Mouse (Mus musculus) ES-E14 (cell line): Measurements from ENCODE around the gene Vmn1r5.

Experiments used
- CHD2 ChIP-seq: IDR thresholded peaks from 2 replicates; pipeline ENCODE4 v1.6.1; 2014; ENCODE audit warnings: mild to moderate bottlenecking, low read depth, low read length, inconsistent platforms
- HCFC1 ChIP-seq: IDR thresholded peaks from 2 replicates; pipeline ENCODE4 v1.6.1; 2012; ENCODE audit warnings: low read length, inconsistent platforms, borderline replicate concordance; ENCODE audit not compliant: insufficient read depth
- MAFK ChIP-seq: IDR thresholded peaks from 2 replicates; pipeline ENCODE4 v1.6.1; 2014; ENCODE audit warnings: mild to moderate bottlenecking, low read depth, low read length, inconsistent platforms; ENCODE audit not compliant: insufficient read depth
- ZC3H11A ChIP-seq: IDR thresholded peaks from 2 replicates; pipeline ENCODE4 v1.6.1; 2012; ENCODE audit warnings: low read depth, mild to moderate bottlenecking, inconsistent platforms, low read length, borderline replicate concordance
- ZNF384 ChIP-seq: IDR thresholded peaks from 2 replicates; pipeline ENCODE4 v1.6.1; 2012; ENCODE audit warnings: low read depth, low read length, inconsistent platforms

DNA sequence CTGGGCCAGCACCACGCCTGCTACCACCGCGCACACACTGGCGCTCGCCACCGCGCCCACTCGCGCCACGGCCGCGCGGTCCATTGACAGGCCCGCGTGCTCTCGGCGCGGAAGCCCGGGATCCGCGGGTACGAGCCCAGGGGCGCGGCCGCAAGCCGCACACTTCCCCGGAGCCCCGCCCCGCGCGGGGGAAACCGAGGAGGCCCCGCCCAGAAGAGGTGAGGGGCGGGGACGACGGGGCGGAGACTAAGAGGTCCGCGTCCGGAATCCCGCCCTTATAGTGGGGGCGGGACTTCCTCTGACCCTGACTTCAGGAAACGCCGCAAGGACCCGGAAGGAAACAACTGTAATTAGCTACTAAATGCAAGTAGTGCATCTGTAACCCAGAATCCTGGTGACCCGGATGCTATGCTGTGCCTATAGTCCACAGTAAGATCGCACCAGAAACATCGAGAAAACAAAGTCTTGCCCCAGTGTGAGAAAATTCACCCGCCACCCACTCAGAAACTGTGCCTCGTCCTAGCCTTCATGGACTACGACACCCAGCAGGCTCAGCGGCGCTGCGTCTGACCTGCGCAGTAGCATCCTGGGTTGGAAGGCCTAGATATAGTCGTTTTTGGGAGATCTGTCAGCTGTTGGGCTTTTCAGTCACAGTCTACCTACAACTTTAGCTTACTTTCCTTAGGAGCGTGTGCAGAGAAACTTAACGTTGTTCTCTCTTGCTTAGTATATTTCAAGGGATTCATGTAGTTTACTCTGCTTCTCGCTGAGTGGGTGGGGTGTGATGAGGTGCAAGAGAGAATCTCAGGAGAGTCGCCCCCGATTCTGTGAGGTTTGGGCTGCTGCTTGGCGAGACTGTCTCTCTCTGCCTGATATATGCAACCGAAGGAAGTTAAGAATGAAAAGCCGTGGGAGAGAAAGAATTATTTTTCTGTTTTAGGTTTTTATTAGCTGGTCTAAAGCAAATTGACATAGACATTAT is 46.1 kb upstream of the Vmn1r5 start, which contains the start of the genes Nt5c3 and Vmn1r4:
- TF ChIP-seq CHD2 (peak; percentile 72), MAFK (no peak), HCFC1 (peak; percentile 91), ZC3H11A (no peak), ZNF384 (no peak)
